Comparison of ENCODE assay signal across 13 mouse cellular contexts in the genomic region with DNA sequence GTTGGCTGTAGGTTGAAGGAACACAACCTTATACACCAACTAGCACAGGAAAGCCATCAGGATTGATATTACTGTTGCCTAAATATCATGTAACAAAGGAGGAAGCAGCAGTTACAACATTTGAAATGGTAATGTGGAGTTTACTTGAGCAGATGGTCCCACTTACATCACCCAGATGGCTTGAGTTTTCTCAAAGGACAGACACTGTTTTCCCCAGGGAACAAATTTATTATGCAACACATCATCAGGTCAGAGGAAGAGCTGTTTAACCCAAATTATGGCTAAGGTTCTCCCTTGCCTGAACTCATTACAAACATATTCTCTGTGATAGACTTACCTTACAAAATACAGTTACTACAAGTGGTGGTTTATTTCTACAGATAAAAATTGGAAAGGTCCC.
DNase-seq lines count a peak whose midpoint lies in the region; ATAC-seq and TF ChIP-seq lines count a peak whose summit lies in the region.
"Had no signal": no experiment of that assay in that cellular context is flagged by ENCODE, and none has a peak within 500 bp of the region (broad histone marks: within the 10 kb centered on the region; RNA-seq: fewer than 3 reads in every experiment).

No protein-coding gene starts in this region.

- ATAC-seq in monocyte, adult 5-6 weeks (replicated peaks; ENCODE audit: insufficient number of reproducible peaks, low FRiP score, low TSS enrichment, poor library complexity, severe bottlenecking): no peak

- no peak for TF ChIP-seq POLR2A in brain, embryonic 14.5 days (IDR thresholded peaks at IDR 0.05; ENCODE audit: borderline replicate concordance, extremely low read depth, insufficient read depth, insufficient read length, poor library complexity, severe bottlenecking)

- peak; percentile 8 for DNase-seq in cerebellum, adult 11-12 months
- DNase-seq in cerebellum, postnatal 4 days (ENCODE audit: low spot score in 2 of 2): no peak
- peak; percentile 41 for DNase-seq in layer of hippocampus, adult 11-12 months (ENCODE audit: low spot score)
- DNase-seq in layer of hippocampus, postnatal 25 days (ENCODE audit: extremely low spot score in 1 of 2, low spot score in 1 of 2): no peak
- DNase-seq in brain, embryonic 14.5 days (ENCODE audit: low read depth): peak; percentile 87
- peak; percentile 32 to 39 for DNase-seq in layer of hippocampus, adult 2 months (ENCODE audit: low spot score in 2 of 2)
- DNase-seq in urinary bladder, postnatal 4 days (ENCODE audit: low spot score in 2 of 2): no peak
- DNase-seq: gastrocnemius, postnatal 10 days; heart, postnatal 10 days; liver, embryonic 13.5 days; lung, postnatal 10 days had no signal

- no peak for TF ChIP-seq CTCF in brain, embryonic 14.5 days (IDR thresholded peaks at IDR 0.05; ENCODE audit: borderline replicate concordance, extremely low read depth, insufficient read depth, insufficient read length)
- TF ChIP-seq CTCF in layer of hippocampus, adult 2 months (conservative IDR thresholded peaks at IDR 0.05): no peak

- no peak overlapping the region for H3K27ac ChIP-seq in layer of hippocampus, adult 2 months
- H3K27ac ChIP-seq: liver, embryonic 13.5 days; stomach, embryonic 15.5 days had no signal

- no peak overlapping the region for H3K4me3 ChIP-seq in layer of hippocampus, adult 2 months
- H3K4me3 ChIP-seq: liver, embryonic 13.5 days; stomach, embryonic 15.5 days had no signal

Comparison
In these comparisons a context has a peak if more than half of its experiments do, and no peak if none do; other contexts are left out.
1. DNase-seq: peak in cerebellum, adult 11-12 months (single experiment), layer of hippocampus, adult 11-12 months (single experiment), brain, embryonic 14.5 days (single experiment) and layer of hippocampus, adult 2 months (2 of 2); none in cerebellum, postnatal 4 days (0 of 2), layer of hippocampus, postnatal 25 days (0 of 2) and urinary bladder, postnatal 4 days (0 of 2).